Mouse (Mus musculus) kidney, embryonic 16.5 days (tissue): ENCODE data around the gene Crmp1. TPM values are rescaled to one million over a fixed set of nuclear protein-coding genes. Genes with fewer than 3 reads are reported as not detected.
A peak's percentile ranks its signal among the peaks of the same experiment; 100 is the strongest.

ENCODE experiments used
- ATAC-seq: fragments of 200-750 bp; cut with Nextera tagmentation; 2 replicates; pipeline ENCODE4 v1.8.0; 2017; ENCODE audit warnings: moderate TSS enrichment; ENCODE audit not compliant: low FRiP score, low TSS enrichment
- H3K27ac ChIP-seq: fragments of 300-500 bp; sonication (generic); 2 replicates; pipeline ENCODE4 v1.5.1; 2014; ENCODE audit warnings: low read length
- H3K27me3 ChIP-seq: fragments of 300-500 bp; sonication (generic); 2 replicates; pipeline ENCODE4 v1.6.1; 2014; ENCODE audit warnings: low read length, control low read depth, mixed read lengths; ENCODE audit not compliant: insufficient read depth
- H3K36me3 ChIP-seq: fragments of 300-500 bp; sonication (generic); 2 replicates; pipeline ENCODE4 v1.6.1; 2014; ENCODE audit warnings: low read length, control low read depth, mixed read lengths; ENCODE audit not compliant: insufficient read depth
- H3K4me1 ChIP-seq: fragments of 300-500 bp; sonication (generic); 2 replicates; pipeline ENCODE4 v1.6.1; 2014; ENCODE audit warnings: low read length, control low read depth, mixed read lengths; ENCODE audit not compliant: insufficient read depth
- H3K4me2 ChIP-seq: fragments of 300-500 bp; sonication (generic); replicated peaks from 2 replicates; pipeline ENCODE4 v1.6.1; 2014; ENCODE audit warnings: low read depth, low read length
- H3K4me3 ChIP-seq: fragments of 300-500 bp; sonication (generic); 2 replicates; pipeline ENCODE4 v1.5.1; 2014; ENCODE audit warnings: mild to moderate bottlenecking, low read length
- H3K9ac ChIP-seq: fragments of 300-500 bp; sonication (generic); replicated peaks from 2 replicates; pipeline ENCODE4 v1.6.1; 2014; ENCODE audit warnings: low read length
- H3K9me3 ChIP-seq: fragments of 300-500 bp; sonication (generic); 2 replicates; pipeline ENCODE4 v1.6.1; 2016; ENCODE audit warnings: low read length, control low read depth
- WGBS: fragments of 180-500 bp; shearing (Covaris S2); extraction: QIAGEN DNeasy Blood & Tissue Kit; methylation state at CpG from one replicate; pipeline ENCODE4 v1.1.7; 2014; 5-methylcytosine and 5-hydroxymethylcytosine counted together
- polyA plus RNA-seq: library from polyadenylated mRNA; unstranded; fragments of >200 nt; fragmentation: Nextera tagmentation; extraction: Ambion mirVana; gene quantifications from 2 replicates; pipeline ENCODE4 v1.2.1, GENCODE M21; 2015

Crmp1 gene
- polyA plus RNA-seq, 1 experiment from 2014 or later, result 9.8 TPM

- H3K4me2 ChIP-seq, result peak overlapping the region; percentile 74
- no peaks in the 10 kb centered on the region for H3K9me3 ChIP-seq
- peaks cover 64% of the 10 kb centered on the region for H3K27me3 ChIP-seq
- H3K4me3 ChIP-seq, result peak overlapping the region; percentile 51
- ATAC-seq, result peak; percentile 59; the same call in 1 of the 2 replicates
- no peaks in the 10 kb centered on the region for H3K36me3 ChIP-seq
- H3K9ac ChIP-seq, result peak overlapping the region; percentile 50
- whole genome bisulfite sequencing, result under 1% methylated on average over 32 of the region's 42 CpGs
- H3K4me1 ChIP-seq, result peaks cover 26% of the 10 kb centered on the region
- no peak overlapping the region for H3K27ac ChIP-seq
Measured at GRCm38 (mm10) chr5:37245651-37246050, 3.9 kb downstream of the Crmp1 start.

GRCm38 (mm10) chr5:37246138-37246910 is 4.6 kb downstream of the Crmp1 start:
- Histone ChIP-seq H3K4me3 (peak overlapping the region; percentile 51), H3K4me1 (peaks cover 26% of the 10 kb centered on the region), H3K9me3 (no peaks in the 10 kb centered on the region), H3K36me3 (no peaks in the 10 kb centered on the region), H3K4me2 (peak overlapping the region; percentile 74), H3K27ac (no peak overlapping the region), H3K9ac (peak overlapping the region; percentile 50), H3K27me3 (peaks cover 57% of the 10 kb centered on the region)
- no peak for ATAC-seq
- 2% methylated on average over 29 of the region's 37 CpGs for whole genome bisulfite sequencing

DNA sequence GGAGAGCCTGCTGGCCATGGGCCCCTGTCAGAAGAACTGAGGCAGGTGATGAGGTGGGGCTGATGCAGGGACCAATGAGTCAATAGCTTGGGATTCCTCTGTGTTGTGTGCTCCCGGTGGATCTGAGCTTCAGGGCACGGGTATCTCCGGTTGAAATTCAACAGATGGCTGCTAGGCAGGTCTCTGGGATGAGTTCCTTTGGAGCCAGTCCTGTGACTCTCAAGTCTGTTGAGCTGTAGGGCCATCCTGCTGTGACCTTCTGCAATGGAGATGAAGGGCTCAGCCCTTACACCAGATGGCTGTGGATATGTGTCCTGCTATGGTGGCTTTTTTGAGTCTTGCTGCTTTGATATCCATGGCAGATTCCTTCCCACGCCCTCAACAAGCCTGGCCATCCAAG is 5.7 kb downstream of the Crmp1 start:
- H3K4me3 ChIP-seq, result no peak overlapping the region
- H3K4me1 ChIP-seq, result peaks cover 16% of the 10 kb centered on the region
- H3K27ac ChIP-seq, result no peak overlapping the region
- H3K9ac ChIP-seq, result no peak overlapping the region
- no peaks in the 10 kb centered on the region for H3K9me3 ChIP-seq
- ATAC-seq, result no peak
- 62% methylated on average over 4 of the region's 4 CpGs for WGBS
- H3K36me3 ChIP-seq, result no peaks in the 10 kb centered on the region
- H3K27me3 ChIP-seq, result peaks cover 46% of the 10 kb centered on the region
- no peak overlapping the region for H3K4me2 ChIP-seq

- WGBS, result 82% methylated on average over 3 of the region's 3 CpGs
- H3K27ac ChIP-seq, result no peak overlapping the region
- H3K4me2 ChIP-seq, result no peak overlapping the region
- H3K27me3 ChIP-seq, result peaks cover 33% of the 10 kb centered on the region
- H3K36me3 ChIP-seq, result no peaks in the 10 kb centered on the region
- no peaks in the 10 kb centered on the region for H3K9me3 ChIP-seq
- ATAC-seq, result no peak
- H3K4me1 ChIP-seq, result peaks cover 14% of the 10 kb centered on the region
- H3K4me3 ChIP-seq, result no peak overlapping the region
- H3K9ac ChIP-seq, result no peak overlapping the region
Measured at GRCm38 (mm10) chr5:37248870-37249269, 7.1 kb downstream of the Crmp1 start.

- H3K27me3 ChIP-seq, result peaks cover 6% of the 10 kb centered on the region
- WGBS, result 70% methylated on average over 3 of the region's 3 CpGs
- no peaks in the 10 kb centered on the region for H3K36me3 ChIP-seq
- H3K4me3 ChIP-seq, result no peak overlapping the region
- H3K9ac ChIP-seq, result no peak overlapping the region
- H3K4me2 ChIP-seq, result no peak overlapping the region
- no peak overlapping the region for H3K27ac ChIP-seq
- H3K4me1 ChIP-seq, result no peaks in the 10 kb centered on the region
- no peaks in the 10 kb centered on the region for H3K9me3 ChIP-seq
- no peak for ATAC-seq
Measured at GRCm38 (mm10) chr5:37251596-37251995, 9.9 kb downstream of the Crmp1 start.

- Histone ChIP-seq H3K4me3 (no peak overlapping the region), H3K27me3 (peaks cover 1% of the 10 kb centered on the region; the same call in 1 of the 2 replicates), H3K4me2 (no peak overlapping the region), H3K36me3 (no peaks in the 10 kb centered on the region), H3K9ac (no peak overlapping the region), H3K4me1 (no peaks in the 10 kb centered on the region), H3K9me3 (no peaks in the 10 kb centered on the region), H3K27ac (no peak overlapping the region)
- WGBS, result 83% methylated on average over 9 of the region's 9 CpGs
- no peak for ATAC-seq
Measured at GRCm38 (mm10) chr5:37252101-37252804, 10.5 kb downstream of the Crmp1 start.

- Histone ChIP-seq H3K9me3 (no peaks in the 10 kb centered on the region), H3K4me1 (no peaks in the 10 kb centered on the region), H3K27ac (no peak overlapping the region), H3K36me3 (no peaks in the 10 kb centered on the region), H3K4me3 (no peak overlapping the region), H3K4me2 (no peak overlapping the region), H3K27me3 (no peaks in the 10 kb centered on the region), H3K9ac (no peak overlapping the region)
- 77% methylated on average over 4 of the region's 4 CpGs for WGBS
- no peak for ATAC-seq
Measured at GRCm38 (mm10) chr5:37254523-37254922, 12.8 kb downstream of the Crmp1 start.

DNA sequence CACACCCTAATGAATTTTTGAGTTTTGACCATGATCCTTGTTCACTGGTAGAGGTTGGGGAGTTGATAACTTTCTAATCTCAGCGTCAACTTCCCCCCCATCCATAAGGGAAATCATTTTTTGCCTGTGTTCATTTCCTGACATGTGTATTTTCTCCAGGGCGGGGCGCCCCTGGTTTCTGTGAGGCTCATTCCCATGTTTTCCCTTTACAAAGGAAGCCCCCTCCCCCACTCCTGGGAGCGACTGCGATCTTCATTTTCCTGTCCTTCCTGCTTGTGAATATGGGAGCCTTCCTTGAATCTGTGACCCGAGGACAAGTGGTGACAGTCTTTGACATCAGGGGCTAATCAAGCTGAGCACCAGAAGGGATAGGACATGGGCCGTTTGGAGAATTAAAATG is 15.1 kb downstream of the Crmp1 start:
- Histone ChIP-seq H3K27me3 (no peaks in the 10 kb centered on the region), H3K27ac (no peak overlapping the region), H3K4me3 (no peak overlapping the region), H3K36me3 (no peaks in the 10 kb centered on the region), H3K4me1 (no peaks in the 10 kb centered on the region), H3K9me3 (no peaks in the 10 kb centered on the region), H3K9ac (no peak overlapping the region), H3K4me2 (no peak overlapping the region)
- ATAC-seq, result no peak
- WGBS, result 67% methylated on average over 7 of the region's 7 CpGs

GRCm38 (mm10) chr5:37257243-37257642 is 15.5 kb downstream of the Crmp1 start:
- no peaks in the 10 kb centered on the region for H3K27me3 ChIP-seq
- H3K4me2 ChIP-seq, result no peak overlapping the region
- 52% methylated on average over 5 of the region's 5 CpGs for WGBS
- H3K27ac ChIP-seq, result no peak overlapping the region
- H3K36me3 ChIP-seq, result no peaks in the 10 kb centered on the region
- H3K9me3 ChIP-seq, result no peaks in the 10 kb centered on the region
- H3K4me3 ChIP-seq, result no peak overlapping the region
- no peak for ATAC-seq
- no peaks in the 10 kb centered on the region for H3K4me1 ChIP-seq
- no peak overlapping the region for H3K9ac ChIP-seq

- H3K36me3 ChIP-seq, result no peaks in the 10 kb centered on the region
- H3K4me3 ChIP-seq, result no peak overlapping the region
- no peak overlapping the region for H3K27ac ChIP-seq
- H3K4me1 ChIP-seq, result no peaks in the 10 kb centered on the region
- no peaks in the 10 kb centered on the region for H3K27me3 ChIP-seq
- no peaks in the 10 kb centered on the region for H3K9me3 ChIP-seq
- H3K4me2 ChIP-seq, result no peak overlapping the region
- no peak overlapping the region for H3K9ac ChIP-seq
- 65% methylated on average over 5 of the region's 5 CpGs for WGBS
- no peak for ATAC-seq
Measured at GRCm38 (mm10) chr5:37261734-37262133, 20.0 kb downstream of the Crmp1 start.
